Mouse (Mus musculus) brain, embryonic 14.5 days (tissue): Measurements from ENCODE around the gene Nppa. TPM values are rescaled to one million over a fixed set of nuclear protein-coding genes. Genes with fewer than 3 reads are reported as not detected.

Experiments
- DNase-seq: peaks from one replicate; pipeline ENCODE4 v3.0.0-alpha.2; 2011; ENCODE audit warnings: low read depth
- CTCF ChIP-seq: fragments of 200-500 bp; IDR thresholded peaks from 2 replicates; pipeline ENCODE4 v1.5.1; 2012; ENCODE audit warnings: inconsistent platforms, mild to moderate bottlenecking, moderate library complexity, borderline replicate concordance; ENCODE audit not compliant: insufficient read depth, insufficient read length; ENCODE audit errors: extremely low read depth
- POLR2A ChIP-seq: fragments of 200-500 bp; IDR thresholded peaks from 2 replicates; pipeline ENCODE4 v1.6.1; 2012; ENCODE audit warnings: mild to moderate bottlenecking, inconsistent platforms, borderline replicate concordance; ENCODE audit not compliant: poor library complexity, insufficient read depth, insufficient read length, severe bottlenecking; ENCODE audit errors: extremely low read depth
- polyA plus RNA-seq: library from polyadenylated mRNA; depleted of rRNA; stranded (reverse); fragments of >200 nt; gene quantifications from 2 replicates; pipeline ENCODE4 v1.2.3, GENCODE M21; 2012

The Nppa gene
- polyA plus RNA-seq, 1 experiment: 1.1 TPM

DNA sequence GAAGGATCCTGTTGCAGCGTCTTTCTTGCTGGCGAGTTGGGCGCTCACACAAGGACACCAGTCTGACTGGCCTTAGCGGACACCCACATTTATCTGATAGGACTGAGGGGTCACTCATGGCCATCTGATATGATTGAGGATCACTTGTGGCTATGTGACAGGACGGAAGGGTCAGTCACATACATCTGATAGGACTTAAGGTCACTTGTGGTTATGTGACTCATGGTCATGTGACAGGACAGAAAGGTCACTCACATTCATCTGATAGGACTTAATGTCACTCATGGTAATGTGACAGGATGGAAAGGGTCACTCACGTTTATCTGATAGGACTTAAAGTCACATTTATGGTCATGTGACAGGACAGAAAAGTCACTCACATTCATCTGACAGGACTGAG lies 22.1 kb upstream of the Nppa start:
- TF ChIP-seq POLR2A: no peak
- TF ChIP-seq CTCF: no peak
- DNase-seq: no peak

DNA sequence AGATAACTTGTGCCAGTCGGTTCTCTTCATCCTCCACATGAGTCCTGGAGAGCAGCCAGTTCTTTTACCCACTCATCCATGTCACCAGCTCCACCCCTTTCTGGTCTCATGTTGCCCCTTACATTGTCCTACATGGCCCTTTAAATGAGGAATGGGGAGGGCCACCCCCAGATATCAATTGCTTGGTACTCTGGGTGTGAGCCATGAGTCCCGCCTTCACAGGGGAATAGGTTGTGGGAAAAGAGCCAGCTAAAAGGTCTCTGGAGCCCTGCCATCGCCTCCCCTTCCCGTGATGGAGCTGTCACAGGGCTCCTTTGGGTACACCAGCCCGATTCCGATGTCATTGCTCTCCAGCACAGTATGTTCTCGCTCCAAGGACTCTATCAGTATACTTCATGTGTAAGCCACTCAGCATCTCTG lies 21.1 kb upstream of the Nppa start:
- TF ChIP-seq POLR2A (no peak), CTCF (no peak)
- DNase-seq: peak; percentile 10

DNA sequence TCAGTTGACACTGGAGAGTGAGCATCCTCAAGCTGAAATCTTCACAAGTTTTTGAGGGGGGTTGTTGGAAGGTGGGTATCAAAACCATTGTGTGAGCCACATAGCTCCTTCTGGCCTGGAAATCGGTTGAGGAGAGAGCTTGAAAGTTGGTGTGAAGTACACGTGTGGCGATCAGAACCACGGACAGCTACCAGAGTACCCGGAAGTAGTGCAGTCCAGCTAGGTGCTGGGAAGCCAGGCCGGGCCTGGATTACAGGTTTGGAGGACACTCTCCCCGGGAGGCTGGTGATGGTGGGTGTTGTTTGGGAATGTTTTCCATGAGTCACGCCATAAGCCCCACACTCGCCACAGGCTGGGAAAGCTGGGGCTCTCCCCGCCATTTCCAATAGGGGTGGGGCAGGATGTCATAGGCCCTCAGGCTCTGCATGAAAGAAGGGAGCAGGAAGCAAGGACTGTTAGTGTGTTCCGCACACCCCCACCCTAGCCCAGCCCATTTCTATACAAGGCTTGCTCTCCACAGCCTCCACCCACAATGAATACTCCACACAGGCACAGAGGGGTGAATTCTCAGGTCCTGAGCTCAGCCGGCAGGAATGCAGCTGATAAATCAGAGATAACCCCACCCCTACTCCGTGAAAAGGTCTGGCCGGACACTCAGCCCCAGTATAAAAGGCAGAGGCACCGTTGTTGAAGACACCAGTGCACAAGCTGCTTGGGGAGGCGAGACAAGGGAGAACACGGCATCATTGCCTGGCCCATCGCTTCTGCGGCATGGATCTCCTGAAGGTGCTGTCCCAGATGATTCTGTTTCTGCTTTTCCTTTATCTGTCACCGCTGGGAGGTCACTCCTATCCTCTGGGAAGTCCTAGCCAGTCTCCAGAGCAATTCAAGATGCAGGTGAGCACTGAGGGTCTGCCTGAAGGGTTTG lies 15.1 kb upstream of the Nppa start, which contains the start of gene Nppb:
TSS of gene Nppb (plus strand) at position 584 of the 928 bp plus-strand sequence.
- no peak for TF ChIP-seq CTCF
- TF ChIP-seq POLR2A: no peak
- DNase-seq: no peak

DNA sequence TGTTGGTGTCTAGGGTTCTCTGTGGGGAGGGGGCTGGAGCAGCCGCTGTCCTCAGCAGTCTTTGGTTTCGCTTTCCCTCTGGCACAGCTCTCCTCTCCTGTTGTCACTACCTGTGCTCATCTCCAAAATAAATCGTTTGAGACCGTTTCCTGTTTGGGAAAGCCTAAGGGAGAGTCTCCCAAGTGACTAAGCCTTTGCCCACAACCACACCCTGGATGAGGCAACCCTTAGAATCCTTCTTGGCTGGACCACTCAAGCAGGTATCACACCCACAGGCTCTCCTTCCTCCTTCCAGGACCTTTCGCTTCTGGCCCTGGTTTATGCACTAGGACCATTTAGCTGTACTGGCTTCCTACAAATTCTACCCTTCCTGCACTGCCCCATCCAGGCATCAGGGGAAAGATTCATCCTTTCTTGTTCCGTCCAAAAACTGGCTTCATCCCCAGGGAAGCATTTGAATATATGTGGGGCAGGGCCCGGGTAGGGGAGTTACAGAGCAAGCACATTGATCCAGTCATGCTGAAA lies 6.9 kb upstream of the Nppa start:
- TF ChIP-seq CTCF: no peak
- no peak for TF ChIP-seq POLR2A
- DNase-seq: no peak

DNA sequence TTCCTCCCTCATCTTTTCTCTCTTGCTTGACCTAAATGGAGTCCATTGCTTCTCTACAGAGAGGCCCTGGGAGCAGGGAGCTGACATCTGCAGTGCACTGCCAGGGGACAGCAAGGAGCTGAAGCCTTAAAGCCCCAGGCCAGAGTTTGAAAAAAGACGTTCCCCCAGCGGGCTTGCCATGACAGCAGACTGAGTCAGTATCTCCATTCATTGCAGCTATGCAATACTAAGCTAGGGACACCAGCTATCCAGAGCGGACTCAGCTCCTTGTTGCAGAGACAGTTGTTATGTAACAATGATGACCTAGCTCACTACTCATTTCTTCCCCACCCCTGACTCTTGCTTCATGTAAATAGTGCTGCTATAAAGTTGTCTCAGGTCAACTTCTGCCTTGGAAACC lies 5.2 kb upstream of the Nppa start:
- TF ChIP-seq CTCF: no peak
- TF ChIP-seq POLR2A: no peak
- no peak for DNase-seq

DNA sequence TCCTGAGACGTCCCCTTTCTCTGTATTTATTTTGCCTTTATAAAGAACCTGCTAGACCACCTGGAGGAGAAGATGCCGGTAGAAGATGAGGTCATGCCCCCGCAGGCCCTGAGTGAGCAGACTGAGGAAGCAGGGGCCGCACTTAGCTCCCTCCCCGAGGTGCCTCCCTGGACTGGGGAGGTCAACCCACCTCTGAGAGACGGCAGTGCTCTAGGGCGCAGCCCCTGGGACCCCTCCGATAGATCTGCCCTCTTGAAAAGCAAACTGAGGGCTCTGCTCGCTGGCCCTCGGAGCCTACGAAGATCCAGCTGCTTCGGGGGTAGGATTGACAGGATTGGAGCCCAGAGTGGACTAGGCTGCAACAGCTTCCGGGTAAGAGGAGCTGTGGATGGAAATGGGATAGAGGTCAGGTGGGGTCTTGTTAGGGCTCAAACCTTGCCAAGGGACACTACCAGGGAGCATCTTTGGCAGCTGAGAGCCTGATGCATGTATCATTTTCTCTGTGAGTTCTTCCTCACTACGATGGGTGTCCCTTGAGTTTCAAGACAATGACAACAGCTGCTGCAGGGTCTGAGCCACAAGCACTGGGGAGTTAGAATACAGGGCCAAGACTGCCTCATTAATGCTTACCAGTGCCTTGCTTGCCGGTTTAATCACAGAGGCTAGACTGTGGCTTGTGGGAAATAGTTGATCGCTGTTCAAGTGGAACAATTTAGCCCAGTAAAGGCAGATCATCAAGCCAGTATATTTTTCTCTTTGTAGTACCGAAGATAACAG lies 679 bp downstream of the Nppa start:
- DNase-seq: peak; percentile 62
- TF ChIP-seq POLR2A: no peak
- TF ChIP-seq CTCF: no peak

DNA sequence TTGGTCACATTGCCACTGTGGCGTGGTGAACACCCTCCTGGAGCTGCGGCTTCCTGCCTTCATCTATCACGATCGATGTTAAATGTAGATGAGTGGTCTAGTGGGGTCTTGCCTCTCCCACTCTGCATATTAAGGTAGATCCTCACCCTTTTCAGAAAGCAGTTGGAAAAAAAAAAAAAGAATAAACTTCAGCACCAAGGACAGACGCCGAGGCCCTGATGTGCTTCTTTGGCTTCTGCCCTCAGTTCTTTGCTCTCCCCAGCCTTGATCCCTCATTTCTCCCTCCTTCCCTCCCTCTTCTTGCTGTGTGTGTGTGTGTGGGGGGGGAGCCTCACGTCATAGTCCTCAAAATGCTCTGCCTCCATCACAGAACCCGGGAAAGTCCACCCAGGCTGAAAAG lies 1.3 kb downstream of the Nppa start:
- TF ChIP-seq CTCF (no peak), POLR2A (no peak)
- DNase-seq: no peak

DNA sequence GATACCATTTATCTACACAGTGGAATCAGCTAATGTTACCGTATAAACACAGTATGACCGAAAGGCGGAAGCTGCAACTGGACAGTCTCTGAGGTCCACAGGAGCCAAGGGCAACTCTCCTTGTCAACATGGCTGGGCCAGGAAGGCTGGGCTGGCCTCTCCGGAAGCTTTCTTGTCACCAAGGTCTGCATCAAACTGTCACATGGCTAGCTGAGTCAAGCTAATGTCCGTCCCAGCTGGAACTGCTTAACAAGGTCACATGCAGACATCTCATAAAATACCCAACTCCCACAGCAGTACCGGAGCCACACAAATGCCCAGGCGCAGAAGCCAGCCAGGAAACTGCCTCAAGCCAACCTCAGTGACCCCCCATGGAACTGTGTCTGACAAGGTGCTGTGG lies 3.8 kb downstream of the Nppa start:
- TF ChIP-seq POLR2A (no peak), CTCF (no peak)
- no peak for DNase-seq

DNA sequence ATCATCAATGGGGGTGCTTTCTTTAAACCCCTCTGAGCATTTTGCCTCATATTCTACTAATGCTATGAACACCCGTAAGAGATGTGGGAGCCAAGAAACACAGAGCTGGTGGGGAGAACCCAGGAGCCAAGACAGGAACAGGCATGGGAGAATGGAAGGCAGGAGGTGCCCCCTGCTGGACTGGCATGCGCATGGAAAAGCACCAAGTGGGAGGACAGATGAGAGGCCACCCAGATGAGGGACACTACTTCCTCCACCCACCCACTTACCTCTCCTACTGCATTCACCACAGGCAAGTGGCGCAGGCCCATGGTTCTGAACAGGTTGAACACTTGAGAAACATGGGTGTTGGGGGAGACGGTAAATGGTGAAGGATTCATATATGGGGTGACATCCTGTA lies 7.9 kb downstream of the Nppa start:
- DNase-seq: peak; percentile 40
- TF ChIP-seq POLR2A (no peak), CTCF (peak; percentile 67)

DNA sequence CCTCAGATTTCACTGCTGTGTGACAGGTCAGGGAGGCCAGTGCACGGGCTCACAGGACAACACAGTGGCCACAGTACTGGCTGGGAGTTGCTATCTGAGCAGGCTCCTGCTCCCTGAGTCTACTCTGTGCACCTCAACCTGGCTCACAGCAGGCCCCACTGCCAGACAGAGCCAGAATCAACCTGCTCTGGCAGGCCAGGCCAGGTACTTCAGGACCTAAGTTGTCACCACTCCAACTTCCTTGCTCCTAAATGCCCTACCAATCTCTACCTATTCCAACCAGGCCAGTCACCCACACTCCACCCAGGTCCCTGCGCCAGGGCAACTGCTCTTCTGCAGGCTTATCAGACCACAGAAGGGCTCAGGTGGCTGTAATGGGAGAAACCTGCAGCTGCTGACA lies 9.1 kb downstream of the Nppa start:
- TF ChIP-seq CTCF (no peak), POLR2A (no peak)
- no peak for DNase-seq

DNA sequence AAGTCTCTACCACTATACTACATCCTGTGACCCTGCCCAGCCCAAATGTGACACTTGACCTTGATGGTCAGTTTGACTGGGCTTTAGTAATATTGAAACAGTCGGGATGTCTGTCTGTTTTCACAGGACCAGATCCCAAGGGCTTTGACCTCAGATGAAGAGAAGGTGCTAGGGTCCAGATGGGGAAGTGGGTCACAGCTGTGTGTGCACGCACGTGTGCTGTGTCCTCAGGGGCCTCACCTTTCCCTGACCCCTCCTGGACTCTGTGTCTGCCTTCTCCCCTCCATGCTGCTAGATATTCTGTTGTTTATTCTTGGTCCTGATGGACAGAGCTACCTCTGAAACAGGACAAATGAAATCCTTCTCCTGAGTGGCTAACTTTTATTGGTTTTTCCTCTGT lies 10.8 kb downstream of the Nppa start:
- TF ChIP-seq CTCF: no peak
- TF ChIP-seq POLR2A: no peak
- DNase-seq: no peak

DNA sequence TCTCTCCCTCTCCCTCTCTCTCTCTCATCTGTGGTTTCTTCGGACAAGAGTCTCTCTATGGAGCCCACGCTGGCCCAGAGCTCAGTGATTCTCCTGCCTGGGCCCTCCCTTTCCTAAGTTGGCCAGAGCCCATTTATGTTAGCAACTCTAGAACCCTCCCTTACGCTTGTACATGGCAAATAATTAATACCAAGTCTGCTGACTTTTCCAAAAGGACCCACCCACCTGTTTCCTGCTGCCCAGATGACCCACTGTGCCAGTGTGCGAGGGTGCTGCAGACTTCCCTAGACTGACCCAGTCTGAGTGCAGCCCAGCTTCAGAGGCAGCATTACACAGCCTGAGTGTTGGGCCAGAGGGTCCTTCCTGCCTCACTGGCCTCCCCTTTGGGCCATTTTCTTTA lies 11.7 kb downstream of the Nppa start:
- no peak for TF ChIP-seq CTCF
- TF ChIP-seq POLR2A: no peak
- no peak for DNase-seq

DNA sequence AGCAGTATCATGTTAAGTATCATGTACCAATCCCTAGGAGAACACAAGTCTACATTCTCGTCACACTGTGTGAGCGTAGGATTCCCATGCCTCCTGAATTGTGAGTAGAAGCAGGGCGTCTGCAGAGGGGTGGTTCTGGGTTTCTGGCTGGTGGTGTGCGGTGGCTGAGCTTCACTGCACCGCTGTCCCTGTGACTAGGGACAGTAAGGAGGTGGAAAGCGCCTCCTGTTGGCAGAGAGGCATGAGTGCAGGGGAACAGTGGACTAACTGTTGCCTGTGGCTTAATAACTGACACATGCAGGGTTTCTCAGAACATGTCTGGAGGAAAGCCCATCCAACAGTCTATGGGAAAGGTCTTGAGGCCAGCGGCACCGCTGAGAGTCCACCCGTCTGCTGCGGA lies 14.9 kb downstream of the Nppa start:
- TF ChIP-seq POLR2A (no peak), CTCF (peak; percentile 51; the same call in 1 of the 2 replicates)
- DNase-seq: no peak
